In the genomic region with DNA sequence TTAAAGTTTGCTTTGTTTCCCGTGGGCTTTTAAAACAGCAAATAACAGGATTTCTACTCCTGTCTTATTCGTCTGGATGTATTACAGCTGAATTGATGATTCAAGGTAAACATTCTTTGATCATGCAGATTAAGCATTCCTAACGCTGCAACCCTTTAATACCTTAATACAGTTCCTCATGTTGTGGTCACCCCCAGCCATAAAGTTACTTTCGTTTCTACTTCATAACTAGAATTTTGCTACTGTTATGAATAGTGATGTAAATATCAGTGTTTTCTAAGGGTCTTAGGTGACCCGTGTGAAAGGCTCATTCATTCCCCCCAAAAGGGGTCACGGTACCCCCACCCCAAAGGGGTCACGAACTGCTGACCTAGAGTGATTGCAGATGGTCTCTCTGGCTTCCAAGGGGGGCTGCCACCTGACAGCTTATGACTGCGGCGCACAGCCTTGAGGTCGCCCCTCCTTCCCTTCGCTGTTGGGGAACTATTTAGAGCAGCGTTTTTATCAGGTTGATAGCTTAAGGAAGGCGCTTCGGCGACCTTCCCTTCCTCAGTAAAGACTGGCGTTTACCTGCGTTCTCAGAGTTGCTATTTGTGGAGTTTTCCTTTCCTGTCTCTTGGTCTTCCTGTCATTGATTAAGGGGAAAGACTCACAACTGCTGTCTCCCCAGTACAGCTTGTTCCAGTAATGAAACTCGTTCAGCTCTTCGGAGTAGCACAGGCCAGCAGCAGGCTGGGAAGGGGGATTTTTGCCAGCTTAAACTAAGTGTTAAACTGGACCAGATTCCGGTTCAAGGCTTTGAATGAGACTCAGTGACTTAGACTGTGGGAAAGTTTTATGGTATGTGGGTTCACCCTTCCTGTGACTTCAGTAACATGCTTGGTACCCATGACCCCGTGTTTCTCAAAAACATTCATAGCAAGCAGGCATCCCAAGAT, we compare ENCODE assay signal across 8 mouse cellular contexts. TPM values are rescaled to one million over a fixed set of nuclear protein-coding genes. Genes with fewer than 3 reads are reported as not detected.
DNase-seq lines count a peak whose midpoint lies in the region; ATAC-seq and TF ChIP-seq lines count a peak whose summit lies in the region.

No protein-coding gene starts in this region.

- H3K36me3 ChIP-seq in heart, embryonic 11.5 days (ENCODE audit: control insufficient read depth, insufficient read depth, low read length), result no peaks in the 10 kb centered on the region
- no peaks in the 10 kb centered on the region for H3K36me3 ChIP-seq in thymus, adult 2 months (ENCODE audit: control insufficient read depth, insufficient read depth, low read length)
- H3K36me3 ChIP-seq in intestine, postnatal 0 days (ENCODE audit: control insufficient read depth, insufficient read depth), result no peaks in the 10 kb centered on the region
- no peaks in the 10 kb centered on the region for H3K36me3 ChIP-seq in stomach, embryonic 15.5 days
- H3K36me3 ChIP-seq in forebrain, embryonic 15.5 days, result no peaks in the 10 kb centered on the region

- no peak for TF ChIP-seq CTCF in thymus, adult 2 months (IDR thresholded peaks at IDR 0.05; ENCODE audit: borderline replicate concordance, control insufficient read depth, extremely low read depth, insufficient read depth, low read length, poor library complexity)
- TF ChIP-seq CTCF in intestine, postnatal 0 days (IDR thresholded peaks at IDR 0.05; ENCODE audit: low read depth), result no peak

- no peaks in the 10 kb centered on the region for H3K9me3 ChIP-seq in heart, embryonic 11.5 days (replicated peaks; ENCODE audit: control insufficient read depth, low read length)
- no peaks in the 10 kb centered on the region for H3K9me3 ChIP-seq in intestine, postnatal 0 days (ENCODE audit: control insufficient read depth)
- no peaks in the 10 kb centered on the region for H3K9me3 ChIP-seq in stomach, embryonic 15.5 days
- no peaks in the 10 kb centered on the region for H3K9me3 ChIP-seq in forebrain, embryonic 15.5 days

- DNase-seq in heart, postnatal 14 days, result no peak
- no peak for DNase-seq in thymus, adult 2 months
- DNase-seq in thymus, postnatal 10 days (ENCODE audit: low spot score in 2 of 2), result no peak
- DNase-seq in spleen, postnatal 4 days (ENCODE audit: low spot score in 2 of 2), result no peak

- intact Hi-C loops in heart, postnatal 14 days (cut with DNase I), result loop anchor here (5.0 kb wide), 2 partner anchors 39 to 164 kb away; no protein-coding TSS in a partner anchor

- 25% methylated on average over 21 of the region's 21 CpGs for WGBS in heart, embryonic 11.5 days (ENCODE audit: insufficient replicate concordance)
- 8% methylated on average over 21 of the region's 21 CpGs for WGBS in thymus, adult 2 months
- WGBS in intestine, postnatal 0 days, result 21% methylated on average over 21 of the region's 21 CpGs
- WGBS in stomach, embryonic 15.5 days, result 23% methylated on average over 21 of the region's 21 CpGs
- 63% methylated on average over 21 of the region's 21 CpGs for WGBS in forebrain, embryonic 15.5 days

- peak overlapping the region; percentile 10; the same call in 1 of the 2 replicates for H3K4me3 ChIP-seq in heart, embryonic 11.5 days (ENCODE audit: low read depth, low read length)
- H3K4me3 ChIP-seq in thymus, adult 2 months (ENCODE audit: control insufficient read depth, insufficient read depth, low read length), result peak overlapping the region; percentile 51
- H3K4me3 ChIP-seq in intestine, postnatal 0 days (ENCODE audit: low read depth, low read length), result peak overlapping the region; percentile 21
- no peak overlapping the region for H3K4me3 ChIP-seq in stomach, embryonic 15.5 days (replicated peaks)
- no peak overlapping the region for H3K4me3 ChIP-seq in forebrain, embryonic 15.5 days

- peaks cover 36% of the 10 kb centered on the region for H3K4me1 ChIP-seq in heart, embryonic 11.5 days (ENCODE audit: control insufficient read depth, insufficient read depth, low read length)
- H3K4me1 ChIP-seq in thymus, adult 2 months (replicated peaks; ENCODE audit: control insufficient read depth, insufficient read depth, low read length), result peaks cover 23% of the 10 kb centered on the region
- H3K4me1 ChIP-seq in intestine, postnatal 0 days (replicated peaks; ENCODE audit: control insufficient read depth, insufficient read depth, low read length), result peaks cover 10% of the 10 kb centered on the region
- H3K4me1 ChIP-seq in stomach, embryonic 15.5 days, result peaks cover 39% of the 10 kb centered on the region
- H3K4me1 ChIP-seq in forebrain, embryonic 15.5 days, result peaks cover 56% of the 10 kb centered on the region

- H3K27me3 ChIP-seq in heart, embryonic 11.5 days (ENCODE audit: control insufficient read depth, insufficient read depth, low read length), result peaks cover 7% of the 10 kb centered on the region
- no peaks in the 10 kb centered on the region for H3K27me3 ChIP-seq in thymus, adult 2 months (ENCODE audit: control insufficient read depth, insufficient read depth, low read length)
- H3K27me3 ChIP-seq in intestine, postnatal 0 days (replicated peaks; ENCODE audit: control insufficient read depth, insufficient read depth, low read length), result no peaks in the 10 kb centered on the region
- no peaks in the 10 kb centered on the region for H3K27me3 ChIP-seq in stomach, embryonic 15.5 days (replicated peaks)
- H3K27me3 ChIP-seq in forebrain, embryonic 15.5 days, result no peaks in the 10 kb centered on the region

- TF ChIP-seq POLR2A in thymus, adult 2 months (IDR thresholded peaks at IDR 0.05; ENCODE audit: control insufficient read depth, extremely low read depth, insufficient read depth, low read length, poor library complexity), result no peak

- ATAC-seq in heart, embryonic 11.5 days (replicated peaks; ENCODE audit: insufficient number of reproducible peaks, low FRiP score, low TSS enrichment), result no peak
- ATAC-seq in intestine, postnatal 0 days, result no peak
- ATAC-seq in stomach, embryonic 15.5 days (ENCODE audit: insufficient read depth, low FRiP score, low read depth), result no peak
- no peak for ATAC-seq in forebrain, embryonic 15.5 days (replicated peaks)

- no peak overlapping the region for H3K27ac ChIP-seq in heart, embryonic 11.5 days (ENCODE audit: low read depth, low read length)
- H3K27ac ChIP-seq in thymus, adult 2 months (ENCODE audit: control insufficient read depth, insufficient read depth, low read length), result no peak overlapping the region
- no peak overlapping the region for H3K27ac ChIP-seq in intestine, postnatal 0 days (ENCODE audit: low read depth, low read length)
- H3K27ac ChIP-seq in stomach, embryonic 15.5 days, result no peak overlapping the region
- H3K27ac ChIP-seq in forebrain, embryonic 15.5 days (replicated peaks), result no peak overlapping the region

- peak overlapping the region; percentile 58 for H3K4me2 ChIP-seq in heart, embryonic 11.5 days
- H3K4me2 ChIP-seq in intestine, postnatal 0 days (replicated peaks; ENCODE audit: low read depth), result peak overlapping the region; percentile 68
- peak overlapping the region; percentile 49 for H3K4me2 ChIP-seq in stomach, embryonic 15.5 days
- no peak overlapping the region for H3K4me2 ChIP-seq in forebrain, embryonic 15.5 days (replicated peaks)

- H3K9ac ChIP-seq in heart, embryonic 11.5 days (ENCODE audit: low read depth, low read length), result peak overlapping the region; percentile 43; the same call in 1 of the 2 replicates
- H3K9ac ChIP-seq in intestine, postnatal 0 days (ENCODE audit: low read depth, low read length), result no peak overlapping the region
- H3K9ac ChIP-seq in stomach, embryonic 15.5 days, result no peak overlapping the region
- no peak overlapping the region for H3K9ac ChIP-seq in forebrain, embryonic 15.5 days (replicated peaks)

RNA-seq across cellular contexts. Expression of a gene that starts 12.5 kb away (rescaled TPM):
- polyA plus RNA-seq in heart, embryonic 11.5 days (2014; fragmentation: Nextera tagmentation; extraction: Ambion mirVana), result 4.0 TPM in 2 replicates
- total RNA-seq in heart, postnatal 14 days (2021), result 10 to 100 TPM; 15.6 to 18.6 TPM
- polyA plus RNA-seq in thymus, adult 2 months (2012; rRNA removed), result 2.8 and 4.6 TPM in 2 replicates
- 2.0 and 2.1 TPM in 2 replicates for polyA plus RNA-seq in intestine, postnatal 0 days (2015; fragmentation: Nextera tagmentation; extraction: Ambion mirVana)
- polyA plus RNA-seq in stomach, embryonic 15.5 days (2015; fragmentation: Nextera tagmentation; extraction: Ambion mirVana), result 8.1 and 9.2 TPM in 2 replicates
- polyA plus RNA-seq in forebrain, embryonic 15.5 days (2015; fragmentation: Nextera tagmentation; extraction: Ambion mirVana), result 10.1 and 11.6 TPM in 2 replicates

Comparison
In these comparisons a context has a peak if more than half of its experiments do, and no peak if none do; other contexts are left out.
1. H3K4me3 ChIP-seq: peak in heart, embryonic 11.5 days (single experiment), thymus, adult 2 months (single experiment) and intestine, postnatal 0 days (single experiment); none in stomach, embryonic 15.5 days (single experiment) and forebrain, embryonic 15.5 days (single experiment).